Mouse (Mus musculus) neutrophil, adult 5-6 weeks (primary cell): Measurements from ENCODE around the gene Psma5. TPM values are rescaled to one million over a fixed set of nuclear protein-coding genes. Genes with fewer than 3 reads are reported as not detected.

Experiments used
- total RNA-seq: library from RNA; stranded (forward); fragments of 200-1000 nt; gene quantifications from 2 replicates; pipeline ENCODE4 v1.2.3, GENCODE M21; 2017

The Psma5 gene
- total RNA-seq, 1 experiment from 2014 or later = 69.7 TPM

Other genes with a start within 250 kb of the Psma5 start
- 7.9 and 12.3 TPM in 2 replicates for gene Gstm1, start 239.0 kb upstream of the Psma5 start, total RNA-seq
- 1.7 and 2.3 TPM in 2 replicates for gene Gstm4, start 212.0 kb upstream of the Psma5 start, total RNA-seq
- gene Ampd2, start 170.3 kb upstream of the Psma5 start, total RNA-seq = 16.0 and 18.5 TPM in 2 replicates
- gene Gnat2, start 164.1 kb upstream of the Psma5 start, total RNA-seq = not detected in 2 replicates
- gene Gnai3, start 110.8 kb upstream of the Psma5 start, total RNA-seq = 143 and 165 TPM in 2 replicates
- gene Gpr61, start 102.0 kb upstream of the Psma5 start, total RNA-seq = 0.23 TPM in 1 of 2 replicates, not detected in the other
- 1.3 and 1.6 TPM in 2 replicates for gene Amigo1, start 70.6 kb upstream of the Psma5 start, total RNA-seq
- 26.8 and 29.0 TPM in 2 replicates for gene Cyb561d1, start 55.7 kb upstream of the Psma5 start, total RNA-seq
- 5.8 and 7.3 TPM in 2 replicates for gene Atxn7l2, start 46.0 kb upstream of the Psma5 start, total RNA-seq
- not detected in 2 replicates for gene Sypl2, start 30.3 kb upstream of the Psma5 start, total RNA-seq
- gene Sort1, start 27.2 kb downstream of the Psma5 start, total RNA-seq = 24.7 and 26.2 TPM in 2 replicates
- gene Mybphl, start 108.0 kb downstream of the Psma5 start, total RNA-seq = not detected in 2 replicates
- gene Psrc1, start 126.9 kb downstream of the Psma5 start, total RNA-seq = 0.35 and 1.7 TPM in 2 replicates
- gene Celsr2, start 158.6 kb downstream of the Psma5 start, total RNA-seq = 0.86 and 1.6 TPM in 2 replicates
- gene Sars, start 188.3 kb downstream of the Psma5 start, total RNA-seq = 148 and 192 TPM in 2 replicates